Mouse (Mus musculus) adrenal gland, postnatal 25 days (tissue): ENCODE data around the gene Scamp1. TPM values are rescaled to one million over a fixed set of nuclear protein-coding genes. Genes with fewer than 3 reads are reported as not detected.

Experiments
- total RNA-seq: library from RNA; stranded (reverse); gene quantifications from 2 replicates; pipeline ENCODE4 v1.2.3, GENCODE M21; 2021

The Scamp1 gene
- total RNA-seq, 1 experiment from 2014 or later: 58.7 TPM

Other genes starting within 250 kb of the Scamp1 start
- 36.0 and 38.2 TPM in 2 replicates for gene Lhfpl2, start 228.1 kb downstream of the Scamp1 start, total RNA-seq
- gene Ap3b1, start 73.1 kb upstream of the Scamp1 start, total RNA-seq: 45.0 and 54.1 TPM in 2 replicates